Mouse (Mus musculus): ENCODE measurements at regions not wholly inside any gene's neighbourhood (a gene's known extent, or its start where the extent isn't known, plus 50 kb on each side); places are given as distances from the start of the nearest gene placed in this dataset.
A peak's percentile ranks its signal among the peaks of the same experiment; 100 is the strongest.

DNA sequence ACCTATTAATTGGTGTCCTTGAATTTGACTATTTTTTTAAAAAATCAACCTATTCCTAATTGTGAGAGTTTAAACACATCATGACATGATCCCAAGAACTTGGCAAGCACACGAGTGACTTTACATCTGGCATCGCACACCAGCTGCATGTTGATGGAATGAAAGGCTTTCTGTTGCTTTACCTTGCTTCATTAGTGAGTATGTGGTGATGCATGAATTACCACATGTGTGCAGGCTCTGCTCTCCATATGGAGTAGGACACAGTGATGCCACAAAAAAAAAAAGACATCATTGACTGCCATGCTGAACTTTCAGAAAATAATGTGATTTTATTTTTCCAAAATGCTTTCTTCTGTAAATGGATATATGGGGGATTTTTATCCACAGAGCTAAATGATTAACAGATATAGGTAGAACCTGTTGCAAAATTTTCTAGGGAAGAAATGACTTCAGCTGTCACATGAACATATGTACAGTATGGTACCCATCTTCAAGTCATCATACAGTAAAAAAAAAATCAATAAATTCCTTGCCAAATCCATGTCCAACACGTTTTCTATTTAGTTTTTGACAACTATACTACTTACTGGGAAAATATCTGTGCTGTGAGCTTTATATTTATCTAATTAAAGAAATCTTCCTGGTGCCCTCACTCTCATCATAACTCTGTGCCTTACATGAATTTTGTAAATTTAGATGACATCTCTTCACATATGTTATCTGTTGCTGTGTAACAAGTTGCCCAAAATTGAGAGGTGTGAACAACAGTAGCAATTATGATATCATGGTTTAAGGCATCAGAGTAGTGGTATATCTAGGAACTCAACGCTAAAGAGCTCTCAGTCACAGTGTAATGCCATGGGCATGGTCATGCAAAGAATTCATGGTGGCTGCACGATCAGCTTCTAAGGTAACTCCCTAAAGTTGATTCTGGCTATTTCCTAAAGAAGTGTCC is 84.0 kb upstream of the Arrdc3 start:
- DNase-seq (ENCODE audit: low spot score in 2 of 2) = no peak

DNA sequence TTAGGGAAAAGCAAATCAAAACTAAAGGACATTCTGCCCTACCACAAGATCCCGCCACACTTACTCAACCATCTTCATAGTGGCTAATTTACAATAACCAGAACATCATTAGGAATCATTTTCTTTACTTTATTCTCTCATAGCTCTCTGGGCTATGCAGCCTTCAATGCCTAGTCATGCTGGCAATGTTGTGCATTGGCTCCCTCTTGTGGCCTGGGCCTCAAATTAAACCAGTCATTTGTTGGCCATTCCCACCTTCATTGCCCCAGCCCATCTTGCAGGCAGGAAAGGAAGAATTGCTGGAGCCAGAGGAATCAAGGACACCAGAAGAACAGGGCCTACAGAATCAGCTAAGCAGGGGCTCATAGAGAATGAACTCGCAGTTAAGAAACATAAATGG is 77.0 kb upstream of the Arrdc3 start:
- peak in 1 of 2 experiments; percentile 5 for DNase-seq (ENCODE audit: low spot score in 2 of 2)

DNA sequence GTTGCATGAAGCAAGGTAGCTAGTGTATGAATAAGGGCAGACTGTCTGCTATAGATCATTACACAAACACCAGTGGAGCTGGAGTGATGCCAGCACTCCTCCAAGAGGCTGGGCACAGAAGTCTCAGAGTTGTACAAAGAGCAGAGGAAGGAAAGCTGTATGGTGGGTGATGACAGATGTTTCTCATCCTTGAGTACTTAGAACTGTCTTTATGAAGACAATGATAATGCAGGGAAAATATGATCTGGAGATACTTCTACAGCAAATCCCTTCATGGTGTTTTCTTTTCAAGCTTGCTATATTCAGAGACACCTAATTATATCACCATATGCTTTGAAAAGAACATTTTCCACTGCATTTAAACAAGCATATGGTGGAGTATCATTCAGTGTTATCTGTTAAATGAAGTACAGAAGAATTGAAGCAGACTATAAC is 56.1 kb upstream of the Arrdc3 start:
- peak in 1 of 2 experiments; percentile 5 for DNase-seq (ENCODE audit: low spot score in 2 of 2)

Data from frontal cortex, postnatal 14 days (tissue).